Mouse (Mus musculus): ENCODE results near the gene Rims4. TPM values are rescaled to one million over a fixed set of nuclear protein-coding genes. Genes with fewer than 3 reads are reported as not detected.
A peak's percentile ranks its signal among the peaks of the same experiment; 100 is the strongest.

The Rims4 gene
- polyA plus RNA-seq, 1 experiment from 2014 or later, result 1.7 TPM

DNA sequence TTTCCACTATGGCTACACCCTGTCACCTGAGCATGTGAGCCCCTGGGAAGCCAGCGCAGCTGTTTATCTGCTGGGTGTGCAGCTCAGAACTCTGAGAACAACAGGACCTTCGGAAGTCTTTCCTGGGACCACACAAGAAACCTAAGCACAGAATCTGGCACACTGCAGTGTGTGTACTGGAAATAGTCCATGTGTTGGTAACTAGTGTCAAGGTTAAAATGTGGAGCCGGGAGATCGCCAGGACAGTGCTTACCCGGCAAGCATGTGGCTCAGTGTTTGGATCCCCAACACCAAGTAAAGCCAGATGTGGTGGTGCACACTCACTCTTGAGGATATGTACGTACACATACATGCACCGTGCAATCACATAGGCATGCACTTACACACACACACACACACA, 17.4 kb downstream of the Rims4 start:
- Histone ChIP-seq H3K27ac (ENCODE audit: low read depth, low read length) (no peak overlapping the region), H3K9me3 (replicated peaks; ENCODE audit: control insufficient read depth, low read length) (no peaks in the 10 kb centered on the region), H3K4me3 (ENCODE audit: low read depth, low read length) (no peak overlapping the region), H3K4me2 (ENCODE audit: low read length) (no peak overlapping the region), H3K36me3 (ENCODE audit: control insufficient read depth, insufficient read depth, low read length) (no peaks in the 10 kb centered on the region), H3K9ac (ENCODE audit: low read length) (no peak overlapping the region), H3K4me1 (ENCODE audit: control insufficient read depth, insufficient read depth, low read length) (no peaks in the 10 kb centered on the region), H3K27me3 (replicated peaks; ENCODE audit: control insufficient read depth, insufficient read depth, low read length) (no peaks in the 10 kb centered on the region)
- 94% methylated on average over 7 of the region's 7 CpGs for WGBS
- no peak for DNase-seq (ENCODE audit: low spot score)
- no peak for ATAC-seq

DNA sequence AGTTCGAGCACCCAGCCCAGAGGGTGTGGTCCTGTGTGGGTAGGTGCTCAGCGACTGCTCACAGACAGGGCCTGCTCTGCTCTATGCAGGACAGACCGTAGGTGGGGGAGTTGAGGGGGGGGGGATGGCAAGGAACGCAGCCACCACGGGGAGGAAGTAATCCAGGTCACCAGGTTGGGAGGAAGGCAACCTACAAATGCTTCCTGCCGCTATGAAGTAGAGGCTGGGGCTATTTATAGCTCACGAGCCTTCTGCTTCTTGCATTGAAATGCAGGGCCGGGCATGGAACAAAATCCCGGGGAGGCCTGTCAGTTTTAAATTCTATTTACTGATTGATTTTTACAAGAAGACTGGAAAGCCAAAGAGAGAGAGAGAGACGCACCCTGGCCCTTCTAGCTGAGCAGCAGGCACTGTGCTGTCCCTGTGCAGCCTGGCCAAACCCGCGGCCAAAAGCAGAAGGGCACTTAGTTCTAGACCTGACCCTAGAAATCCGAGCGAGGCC, 18.5 kb downstream of the Rims4 start:
- 62% methylated on average over 14 of the region's 14 CpGs for WGBS
- Histone ChIP-seq H3K4me2 (ENCODE audit: low read length) (no peak overlapping the region), H3K36me3 (ENCODE audit: control insufficient read depth, insufficient read depth, low read length) (no peaks in the 10 kb centered on the region), H3K4me3 (ENCODE audit: low read depth, low read length) (no peak overlapping the region), H3K4me1 (ENCODE audit: control insufficient read depth, insufficient read depth, low read length) (no peaks in the 10 kb centered on the region), H3K27me3 (replicated peaks; ENCODE audit: control insufficient read depth, insufficient read depth, low read length) (no peaks in the 10 kb centered on the region), H3K9me3 (replicated peaks; ENCODE audit: control insufficient read depth, low read length) (no peaks in the 10 kb centered on the region), H3K27ac (ENCODE audit: low read depth, low read length) (no peak overlapping the region), H3K9ac (ENCODE audit: low read length) (no peak overlapping the region)
- DNase-seq (ENCODE audit: low spot score), result no peak
- no peak for ATAC-seq

DNA sequence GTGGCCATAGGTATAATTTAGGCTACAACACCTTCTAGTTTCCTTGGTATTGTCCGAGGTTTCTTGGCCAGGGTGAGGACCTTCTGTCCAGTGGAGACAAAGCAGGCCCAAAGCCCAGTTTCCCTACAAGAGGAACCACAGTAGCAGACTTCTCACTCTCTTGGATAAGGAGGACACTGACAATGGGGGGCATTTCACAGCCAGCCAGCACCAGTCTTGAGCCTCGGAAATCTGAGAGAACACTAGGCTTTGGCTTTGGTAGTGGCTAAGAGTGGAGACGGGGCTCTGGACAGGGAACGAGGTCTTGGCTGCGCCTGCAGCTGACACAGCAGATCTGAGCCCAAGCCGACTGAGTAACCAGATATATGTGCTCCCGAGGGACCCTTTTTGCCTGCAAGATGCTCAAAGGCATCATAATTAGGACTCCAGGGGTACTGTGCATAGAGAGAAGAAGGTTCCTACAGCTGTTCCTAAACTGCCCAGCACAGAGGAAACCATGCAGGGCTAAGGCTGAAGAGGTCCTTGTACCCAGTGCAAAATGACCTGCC, 20.4 kb downstream of the Rims4 start:
- ATAC-seq (no peak), DNase-seq (ENCODE audit: low spot score) (no peak)
- Histone ChIP-seq H3K9me3 (replicated peaks; ENCODE audit: control insufficient read depth, low read length) (no peaks in the 10 kb centered on the region), H3K27me3 (replicated peaks; ENCODE audit: control insufficient read depth, insufficient read depth, low read length) (no peaks in the 10 kb centered on the region), H3K4me3 (ENCODE audit: low read depth, low read length) (no peak overlapping the region), H3K36me3 (ENCODE audit: control insufficient read depth, insufficient read depth, low read length) (no peaks in the 10 kb centered on the region), H3K9ac (ENCODE audit: low read length) (no peak overlapping the region), H3K27ac (ENCODE audit: low read depth, low read length) (no peak overlapping the region), H3K4me1 (ENCODE audit: control insufficient read depth, insufficient read depth, low read length) (no peaks in the 10 kb centered on the region), H3K4me2 (ENCODE audit: low read length) (no peak overlapping the region)
- WGBS, result 83% methylated on average over 7 of the region's 7 CpGs

DNA sequence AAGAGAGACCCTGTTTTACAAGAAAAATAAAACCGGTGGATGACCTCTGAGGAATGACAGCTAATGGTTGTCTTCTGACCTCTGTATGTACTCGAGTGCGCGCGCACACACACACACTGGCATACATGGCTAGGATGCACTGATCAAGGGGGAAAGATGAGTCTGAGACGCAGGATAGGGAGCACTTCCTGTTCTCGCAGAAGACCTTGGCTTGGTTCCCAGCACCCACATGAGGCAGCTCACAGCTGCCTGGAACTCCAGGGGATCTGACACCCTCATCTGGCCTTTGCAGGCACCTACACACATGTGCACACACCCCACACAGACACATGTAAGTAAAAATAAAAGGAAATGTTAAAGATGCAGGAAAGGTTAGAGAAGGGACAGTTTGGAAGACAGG, 21.5 kb downstream of the Rims4 start:
- Histone ChIP-seq H3K4me1 (ENCODE audit: control insufficient read depth, insufficient read depth, low read length) (no peaks in the 10 kb centered on the region), H3K36me3 (ENCODE audit: control insufficient read depth, insufficient read depth, low read length) (no peaks in the 10 kb centered on the region), H3K27me3 (replicated peaks; ENCODE audit: control insufficient read depth, insufficient read depth, low read length) (no peaks in the 10 kb centered on the region), H3K9ac (ENCODE audit: low read length) (no peak overlapping the region), H3K4me2 (ENCODE audit: low read length) (no peak overlapping the region), H3K27ac (ENCODE audit: low read depth, low read length) (no peak overlapping the region), H3K9me3 (replicated peaks; ENCODE audit: control insufficient read depth, low read length) (no peaks in the 10 kb centered on the region), H3K4me3 (ENCODE audit: low read depth, low read length) (no peak overlapping the region)
- DNase-seq (ENCODE audit: low spot score) (no peak), ATAC-seq (no peak)
- WGBS, result 93% methylated on average over 7 of the region's 7 CpGs

DNA sequence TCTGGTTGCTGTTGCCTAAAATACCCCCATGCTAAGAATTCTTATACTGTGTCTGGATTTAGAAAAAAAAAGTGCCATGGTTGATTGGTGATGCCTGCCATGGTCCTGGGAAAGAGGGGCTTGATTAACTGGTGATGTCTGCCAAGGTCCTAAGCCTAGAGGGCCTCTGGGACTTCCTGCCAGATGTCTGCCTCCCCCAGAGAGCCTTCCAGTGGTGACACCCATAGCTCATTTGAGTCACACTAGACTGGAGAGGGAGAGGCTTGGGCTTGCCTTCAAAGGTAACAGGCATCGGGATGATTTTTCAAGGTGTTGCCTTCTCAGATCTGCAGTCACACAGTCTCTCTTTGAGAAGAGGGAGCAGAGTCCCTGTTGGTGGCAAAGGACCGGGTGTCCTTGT, 23.3 kb downstream of the Rims4 start:
- Histone ChIP-seq H3K27me3 (replicated peaks; ENCODE audit: control insufficient read depth, insufficient read depth, low read length) (no peaks in the 10 kb centered on the region), H3K4me3 (ENCODE audit: low read depth, low read length) (no peak overlapping the region)

DNA sequence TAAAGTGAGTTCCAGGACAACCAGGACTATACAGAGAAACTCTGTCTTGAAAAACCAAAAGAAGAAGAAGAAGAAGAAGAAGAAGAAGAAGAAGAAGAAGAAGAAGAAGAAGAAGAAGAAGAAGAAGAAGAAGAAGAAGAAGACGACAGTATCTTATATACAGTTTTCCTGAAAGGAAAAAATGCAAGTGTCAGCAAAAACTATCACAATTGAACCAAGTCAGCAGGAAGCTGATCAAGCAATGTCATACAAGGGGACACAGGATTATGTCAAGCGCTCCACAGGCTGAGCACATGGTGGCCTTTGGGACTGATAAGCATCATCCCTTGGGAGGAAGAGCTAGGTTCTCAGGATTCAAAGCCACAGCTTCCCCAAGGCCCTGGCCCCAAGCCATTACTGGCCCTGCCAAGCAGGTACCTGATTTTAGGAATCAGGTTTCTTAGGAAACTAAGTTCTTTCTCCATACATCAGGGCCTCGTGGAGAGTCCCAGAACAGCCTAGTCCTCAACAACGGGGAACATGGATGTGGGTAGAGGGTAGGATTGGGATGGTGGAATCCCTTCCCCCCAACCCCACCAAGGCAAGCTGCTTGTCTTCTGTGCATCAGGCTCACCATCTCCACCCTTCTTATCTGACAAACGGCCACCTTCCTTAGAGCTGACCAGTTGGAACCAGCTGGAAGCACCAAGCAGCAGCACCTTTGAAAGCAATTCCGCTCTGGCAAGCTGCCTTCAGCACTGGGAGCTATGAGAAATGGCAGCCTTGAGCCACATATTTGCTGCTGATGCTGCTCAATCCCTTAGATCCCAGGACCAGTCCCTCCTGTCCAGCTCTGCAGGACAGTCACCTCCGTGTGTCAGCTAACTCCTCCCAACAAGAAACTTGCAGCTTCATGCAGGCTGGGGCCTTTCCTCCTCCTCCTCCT, 24.8 kb downstream of the Rims4 start:
- DNase-seq (ENCODE audit: low spot score), result no peak

More for the DNA sequence above, 23.3 kb downstream of the Rims4 start:
- H3K9ac ChIP-seq (ENCODE audit: low read length), result no peak overlapping the region
- no peaks in the 10 kb centered on the region for H3K36me3 ChIP-seq (ENCODE audit: control insufficient read depth, insufficient read depth, low read length)
- no peak overlapping the region for H3K4me2 ChIP-seq (ENCODE audit: low read length)
- no peak overlapping the region for H3K27ac ChIP-seq (ENCODE audit: low read depth, low read length)
- no peak for ATAC-seq
- WGBS, result 75% methylated on average over 2 of the region's 2 CpGs
- H3K9me3 ChIP-seq (replicated peaks; ENCODE audit: control insufficient read depth, low read length), result no peaks in the 10 kb centered on the region
- H3K4me1 ChIP-seq (ENCODE audit: control insufficient read depth, insufficient read depth, low read length), result no peaks in the 10 kb centered on the region; the same call in 1 of the 2 replicates
- DNase-seq (ENCODE audit: low spot score), result no peak

DNA sequence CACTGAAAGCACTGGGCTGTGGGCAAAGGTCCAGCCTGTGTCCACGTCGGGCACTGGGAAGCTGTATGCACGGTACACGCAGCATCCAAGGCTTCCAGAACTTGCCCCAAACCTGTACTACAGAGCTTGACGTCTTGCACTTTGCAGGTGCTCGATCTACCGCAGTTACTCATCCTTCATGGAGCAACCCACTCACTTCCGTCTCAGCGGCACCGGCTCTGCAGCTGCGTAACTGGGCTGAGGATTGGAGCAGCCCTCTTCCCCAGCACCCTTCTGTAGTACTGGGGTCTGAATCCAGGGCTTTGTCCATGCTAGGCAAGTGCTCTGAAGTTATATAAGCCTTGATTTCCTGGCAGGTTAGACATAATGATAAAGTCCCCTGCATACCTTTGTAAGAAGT, 27.2 kb downstream of the Rims4 start:
- Histone ChIP-seq H3K27me3 (replicated peaks; ENCODE audit: control insufficient read depth, insufficient read depth, low read length) (no peaks in the 10 kb centered on the region), H3K9ac (ENCODE audit: low read length) (no peak overlapping the region), H3K36me3 (ENCODE audit: control insufficient read depth, insufficient read depth, low read length) (no peaks in the 10 kb centered on the region), H3K4me2 (ENCODE audit: low read length) (no peak overlapping the region), H3K9me3 (replicated peaks; ENCODE audit: control insufficient read depth, low read length) (no peaks in the 10 kb centered on the region), H3K27ac (ENCODE audit: low read depth, low read length) (peak overlapping the region; percentile 48), H3K4me1 (ENCODE audit: control insufficient read depth, insufficient read depth, low read length) (no peaks in the 10 kb centered on the region; the same call in 1 of the 2 replicates), H3K4me3 (ENCODE audit: low read depth, low read length) (no peak overlapping the region)
- no peak for DNase-seq (ENCODE audit: low spot score)
- no peak for ATAC-seq
- 92% methylated on average over 11 of the region's 11 CpGs for WGBS

More for the DNA sequence above, 24.8 kb downstream of the Rims4 start:
- no peak for ATAC-seq
- Histone ChIP-seq H3K4me3 (ENCODE audit: low read depth, low read length) (no peak overlapping the region), H3K4me2 (ENCODE audit: low read length) (no peak overlapping the region), H3K9me3 (replicated peaks; ENCODE audit: control insufficient read depth, low read length) (no peaks in the 10 kb centered on the region), H3K27ac (ENCODE audit: low read depth, low read length) (no peak overlapping the region), H3K36me3 (ENCODE audit: control insufficient read depth, insufficient read depth, low read length) (no peaks in the 10 kb centered on the region), H3K27me3 (replicated peaks; ENCODE audit: control insufficient read depth, insufficient read depth, low read length) (no peaks in the 10 kb centered on the region), H3K4me1 (ENCODE audit: control insufficient read depth, insufficient read depth, low read length) (no peaks in the 10 kb centered on the region; the same call in 1 of the 2 replicates), H3K9ac (ENCODE audit: low read length) (no peak overlapping the region)
- 69% methylated on average over 7 of the region's 7 CpGs for WGBS

DNA sequence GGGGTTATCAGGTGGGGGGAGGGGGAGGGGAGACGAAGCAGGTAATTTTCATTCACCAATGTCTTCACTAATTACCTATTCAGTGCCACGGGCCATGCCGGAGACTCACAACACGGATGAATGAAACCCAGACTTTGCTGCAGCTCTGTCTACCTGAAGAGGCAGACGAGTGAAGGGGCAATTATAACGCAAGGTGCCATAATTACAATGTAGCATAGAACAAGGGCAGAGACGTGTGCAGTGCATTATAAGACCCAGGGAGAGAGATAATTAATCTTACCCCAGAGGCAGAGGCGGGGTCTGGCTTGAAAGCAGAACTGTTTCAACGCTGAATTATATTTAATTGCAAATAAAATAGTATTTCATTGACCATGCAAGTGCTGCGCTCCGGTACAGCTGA, 27.9 kb downstream of the Rims4 start:
- DNase-seq (ENCODE audit: low spot score), result peak; percentile 29
- WGBS, result 36% methylated on average over 11 of the region's 11 CpGs

DNA sequence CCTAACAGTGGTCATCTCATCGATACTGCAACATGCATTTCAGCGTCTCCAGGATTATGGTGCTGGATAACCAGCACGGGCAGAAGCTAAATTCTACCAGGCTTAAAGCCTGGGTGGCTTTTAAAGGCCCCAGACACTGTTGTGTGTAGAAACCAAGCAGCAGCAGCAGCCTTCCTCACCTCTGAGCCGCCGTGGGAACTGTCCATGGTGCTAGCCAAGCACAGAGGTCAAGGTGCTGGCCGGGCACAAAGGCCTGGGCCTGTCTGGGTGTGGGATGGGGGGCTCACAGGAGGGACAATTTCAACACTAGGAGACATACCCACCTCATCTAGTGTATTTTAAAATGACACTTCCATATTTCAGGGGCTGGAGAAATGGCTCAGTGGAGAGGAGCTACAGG, 29.1 kb downstream of the Rims4 start:
- WGBS, result 48% methylated on average over 6 of the region's 6 CpGs
- Histone ChIP-seq H3K9ac (ENCODE audit: low read length) (no peak overlapping the region), H3K9me3 (replicated peaks; ENCODE audit: control insufficient read depth, low read length) (no peaks in the 10 kb centered on the region), H3K36me3 (ENCODE audit: control insufficient read depth, insufficient read depth, low read length) (no peaks in the 10 kb centered on the region), H3K4me2 (ENCODE audit: low read length) (no peak overlapping the region), H3K4me3 (ENCODE audit: low read depth, low read length) (no peak overlapping the region), H3K4me1 (ENCODE audit: control insufficient read depth, insufficient read depth, low read length) (no peaks in the 10 kb centered on the region; the same call in 1 of the 2 replicates), H3K27ac (ENCODE audit: low read depth, low read length) (no peak overlapping the region), H3K27me3 (replicated peaks; ENCODE audit: control insufficient read depth, insufficient read depth, low read length) (no peaks in the 10 kb centered on the region)
- DNase-seq (ENCODE audit: low spot score), result no peak
- ATAC-seq, result no peak

More for the DNA sequence above, 27.9 kb downstream of the Rims4 start:
- no peak for ATAC-seq
- Histone ChIP-seq H3K27ac (ENCODE audit: low read depth, low read length) (peak overlapping the region; percentile 48; the same call in 1 of the 2 replicates), H3K4me2 (ENCODE audit: low read length) (no peak overlapping the region), H3K4me3 (ENCODE audit: low read depth, low read length) (no peak overlapping the region), H3K36me3 (ENCODE audit: control insufficient read depth, insufficient read depth, low read length) (no peaks in the 10 kb centered on the region), H3K9me3 (replicated peaks; ENCODE audit: control insufficient read depth, low read length) (no peaks in the 10 kb centered on the region), H3K9ac (ENCODE audit: low read length) (no peak overlapping the region), H3K27me3 (replicated peaks; ENCODE audit: control insufficient read depth, insufficient read depth, low read length) (no peaks in the 10 kb centered on the region), H3K4me1 (ENCODE audit: control insufficient read depth, insufficient read depth, low read length) (no peaks in the 10 kb centered on the region; the same call in 1 of the 2 replicates)

Data from forebrain, embryonic 14.5 days (tissue).